Mouse (Mus musculus) kidney, postnatal 14 days (tissue): Measurements from ENCODE around the gene Ccdc73.
"Not testable (repeated sequence)": the region's sequence is repeated elsewhere in the genome, so short reads cannot be mapped to it uniquely, and the experiment has no call there.

Source experiments
- DNase-seq: peaks from one replicate; pipeline ENCODE4 v3.0.0; 2022; ENCODE audit warnings: mixed read lengths

Gene Ccdc73

GRCm38 (mm10) chr2:104867282-104867855, at the start of gene Ccdc73:
TSS of gene Ccdc73 (plus strand) at chr2:104867805.
- no peak for DNase-seq

- not testable (repeated sequence) for DNase-seq
Measured at GRCm38 (mm10) chr2:104818763-104819162, 48.8 kb upstream of the Ccdc73 start.

DNA sequence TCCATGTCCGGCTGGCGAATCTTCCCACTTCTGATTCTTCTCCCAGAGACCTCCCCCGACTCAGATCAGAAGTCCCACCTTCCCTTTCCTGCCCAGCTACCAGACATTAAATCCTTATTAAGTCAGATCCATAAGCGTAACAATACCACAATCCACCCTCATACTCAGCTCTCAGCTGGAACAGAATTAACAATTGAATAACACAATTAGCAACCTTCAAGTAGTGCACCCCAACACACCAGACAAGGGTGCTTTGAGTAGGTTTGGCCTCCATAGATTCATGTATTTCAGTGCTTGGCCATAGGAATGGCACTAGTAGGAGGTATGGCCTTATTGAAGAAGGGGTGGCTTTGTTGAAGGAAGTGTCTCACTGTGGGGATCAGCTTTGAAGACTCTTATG, 41.4 kb upstream of the Ccdc73 start:
- no peak for DNase-seq

GRCm38 (mm10) chr2:104832486-104832885, 35.1 kb upstream of the Ccdc73 start:
- no peak for DNase-seq

- no peak for DNase-seq
Measured at GRCm38 (mm10) chr2:104840974-104841373, 26.6 kb upstream of the Ccdc73 start.

DNA sequence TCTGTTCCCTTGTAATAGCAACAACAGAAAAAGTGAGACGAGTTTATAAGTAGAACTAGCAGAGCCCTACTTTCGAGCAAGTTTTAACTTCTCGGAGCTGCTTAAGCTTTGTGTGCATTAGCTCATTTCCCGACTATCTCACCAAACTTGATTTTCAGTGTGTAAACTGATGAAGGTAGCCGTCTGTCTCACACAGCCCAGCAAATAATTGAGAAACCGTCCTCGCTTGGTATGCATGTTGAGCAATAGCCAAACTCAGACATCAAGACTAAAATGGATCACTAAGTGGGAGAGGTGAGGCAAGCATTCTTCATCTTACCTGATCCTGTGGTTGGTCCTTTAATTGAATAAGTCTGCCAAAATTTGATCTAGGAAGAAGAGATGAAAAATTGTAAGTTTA, 25.9 kb upstream of the Ccdc73 start:
- no peak for DNase-seq

- DNase-seq, result no peak
Measured at GRCm38 (mm10) chr2:104842559-104842958, 25.0 kb upstream of the Ccdc73 start.

GRCm38 (mm10) chr2:104846638-104847414, 20.8 kb upstream of the Ccdc73 start:
- no peak for DNase-seq

- DNase-seq, result peak; percentile 29
Measured at GRCm38 (mm10) chr2:104847645-104848044, 20.0 kb upstream of the Ccdc73 start.

DNA sequence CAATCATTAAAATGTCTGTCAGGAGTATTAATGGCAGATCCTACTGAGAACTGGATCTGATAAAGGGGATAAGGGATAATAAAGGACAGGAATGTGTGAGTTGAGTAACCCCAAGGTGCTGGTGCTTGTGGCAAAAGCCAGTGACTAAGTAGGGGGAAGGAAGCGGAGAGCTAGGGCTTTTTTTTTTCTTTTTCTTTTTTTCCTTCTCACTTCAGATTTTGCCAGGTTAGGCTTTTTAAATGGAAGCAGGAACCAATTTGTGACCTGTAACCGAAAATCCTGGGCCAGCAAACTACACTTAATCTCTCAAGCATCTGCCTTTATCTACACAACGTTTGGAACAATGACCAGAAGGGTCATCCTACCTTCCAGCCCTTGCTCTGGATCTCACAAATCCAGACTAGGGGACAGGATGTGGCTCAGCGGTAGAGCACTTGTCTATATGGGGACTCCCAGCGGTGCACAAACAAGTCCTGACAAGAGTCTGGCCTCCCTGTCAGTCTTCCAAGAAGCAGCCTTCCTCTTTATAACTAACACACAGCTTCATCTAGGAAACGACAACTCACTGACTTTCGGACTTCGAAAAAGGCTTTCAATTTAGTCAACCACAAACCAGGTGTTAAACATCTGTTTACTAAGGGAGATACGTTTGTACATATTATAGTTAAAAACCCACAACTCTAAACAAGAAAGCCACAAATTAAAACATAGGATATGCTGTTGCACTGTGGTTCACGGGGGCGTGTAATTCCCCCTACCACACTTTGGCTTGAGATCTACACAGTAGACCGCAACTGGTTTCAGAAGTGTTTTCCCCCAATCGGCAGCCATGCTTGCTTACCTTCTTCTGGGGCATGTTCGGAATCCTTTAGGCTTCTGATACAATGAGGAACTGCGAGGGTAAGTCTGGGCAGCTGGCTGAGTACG, 19.1 kb upstream of the Ccdc73 start:
- DNase-seq, result no peak

- DNase-seq, result peak; percentile 86
Measured at GRCm38 (mm10) chr2:104849276-104849990, 18.2 kb upstream of the Ccdc73 start, which contains the start of gene Prrg4. TSS of gene Prrg4 (minus strand) at chr2:104849876.

DNA sequence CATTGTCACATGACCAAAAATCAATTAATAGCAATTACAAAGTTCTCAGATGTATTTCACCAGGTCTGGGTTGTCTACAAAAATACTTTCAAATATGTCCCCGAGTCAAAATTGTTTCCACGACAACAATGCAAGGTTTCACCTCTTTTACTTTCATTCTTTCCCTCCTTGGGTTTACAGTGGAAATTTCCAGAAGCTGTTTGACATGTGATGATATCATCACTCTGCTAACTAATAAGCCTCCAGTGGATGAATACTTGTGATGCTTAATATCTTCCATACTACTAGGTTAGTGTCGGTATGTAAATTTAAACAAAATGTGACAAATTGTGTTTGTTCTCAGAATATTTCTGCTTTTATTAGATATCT, 17.6 kb upstream of the Ccdc73 start:
- DNase-seq, result no peak

DNA sequence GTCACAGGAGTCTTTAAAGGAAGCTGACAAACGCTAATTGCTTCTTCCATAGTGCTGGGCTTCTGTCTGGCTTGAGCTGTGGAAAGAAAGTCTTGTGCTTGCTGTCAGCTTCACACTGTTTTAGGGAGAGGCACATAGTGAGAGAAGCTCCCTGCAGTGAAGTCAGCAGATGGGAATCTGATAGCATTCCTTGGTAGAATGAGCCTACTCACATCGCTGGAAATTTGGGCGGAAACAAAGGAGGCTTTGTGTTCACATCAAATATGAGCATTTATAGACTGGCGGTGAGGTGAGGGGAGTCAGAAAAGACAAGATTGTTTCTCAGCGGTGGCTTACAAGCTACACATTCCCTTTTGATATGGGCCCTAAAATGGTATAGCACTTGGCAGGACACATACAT, 15.9 kb upstream of the Ccdc73 start:
- DNase-seq, result no peak

DNA sequence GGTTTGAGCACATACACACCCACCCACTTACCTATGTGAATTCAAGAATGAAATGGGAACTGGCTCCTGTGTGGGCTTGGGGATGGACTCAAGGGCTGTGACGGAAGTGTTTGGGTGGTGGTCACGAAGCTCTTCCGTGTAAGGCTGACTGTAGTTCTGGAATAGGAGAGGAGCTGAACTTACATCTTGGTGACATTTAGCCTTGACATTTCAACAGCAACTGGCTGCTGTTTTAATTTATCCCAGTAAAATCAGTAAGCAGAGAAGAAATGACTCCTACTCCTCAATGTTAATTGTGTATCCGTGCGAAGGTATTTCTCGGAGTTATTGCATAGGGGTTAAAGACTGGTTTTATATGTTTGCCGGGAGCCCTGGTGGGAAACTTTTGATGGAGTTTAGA, 15.1 kb upstream of the Ccdc73 start:
- DNase-seq, result no peak

GRCm38 (mm10) chr2:104854836-104855235, 12.8 kb upstream of the Ccdc73 start:
- DNase-seq, result no peak

GRCm38 (mm10) chr2:104855732-104856131, 11.9 kb upstream of the Ccdc73 start:
- no peak for DNase-seq

GRCm38 (mm10) chr2:104856218-104856617, 11.4 kb upstream of the Ccdc73 start:
- no peak for DNase-seq

DNA sequence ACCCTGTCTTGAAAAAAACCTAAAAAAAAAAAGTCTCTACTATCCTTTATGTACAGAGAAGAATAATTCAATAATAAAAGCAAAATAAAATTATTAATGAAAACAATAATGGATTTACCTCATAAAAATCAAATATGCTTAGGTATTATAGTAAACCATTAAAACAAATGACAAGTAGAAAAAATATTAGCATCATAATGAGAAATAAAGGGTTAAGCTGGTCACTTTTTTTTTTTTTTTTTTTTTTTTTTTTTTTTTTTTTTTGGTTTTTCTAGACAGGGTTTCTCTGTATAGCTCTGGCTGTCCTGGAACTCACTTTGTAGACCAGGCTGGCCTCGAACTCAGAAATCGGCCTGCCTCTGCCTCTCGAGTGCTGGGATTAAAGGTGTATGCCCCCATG, 9.5 kb upstream of the Ccdc73 start:
- not testable (repeated sequence) for DNase-seq

DNA sequence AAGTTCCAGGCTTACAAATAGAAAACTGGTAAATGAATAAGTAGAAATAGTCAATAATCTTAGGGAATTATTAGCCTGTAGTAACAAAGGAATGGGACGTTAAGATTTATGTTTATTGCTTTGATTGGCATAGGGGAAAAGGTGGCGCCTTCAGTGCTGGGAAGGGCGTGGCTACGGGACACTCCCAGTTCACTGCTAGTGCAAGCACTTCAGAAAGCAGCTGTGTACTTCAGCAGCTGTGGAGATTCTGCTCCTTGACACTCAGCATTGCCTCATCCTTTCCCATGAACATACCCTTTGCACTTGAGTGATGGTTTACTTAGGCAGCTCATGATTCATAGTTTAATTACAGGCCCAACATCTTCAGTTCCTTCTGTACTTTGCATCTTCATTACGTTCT, 8.5 kb upstream of the Ccdc73 start:
- no peak for DNase-seq

- DNase-seq, result peak; percentile 27
Measured at GRCm38 (mm10) chr2:104860426-104860825, 7.2 kb upstream of the Ccdc73 start.

DNA sequence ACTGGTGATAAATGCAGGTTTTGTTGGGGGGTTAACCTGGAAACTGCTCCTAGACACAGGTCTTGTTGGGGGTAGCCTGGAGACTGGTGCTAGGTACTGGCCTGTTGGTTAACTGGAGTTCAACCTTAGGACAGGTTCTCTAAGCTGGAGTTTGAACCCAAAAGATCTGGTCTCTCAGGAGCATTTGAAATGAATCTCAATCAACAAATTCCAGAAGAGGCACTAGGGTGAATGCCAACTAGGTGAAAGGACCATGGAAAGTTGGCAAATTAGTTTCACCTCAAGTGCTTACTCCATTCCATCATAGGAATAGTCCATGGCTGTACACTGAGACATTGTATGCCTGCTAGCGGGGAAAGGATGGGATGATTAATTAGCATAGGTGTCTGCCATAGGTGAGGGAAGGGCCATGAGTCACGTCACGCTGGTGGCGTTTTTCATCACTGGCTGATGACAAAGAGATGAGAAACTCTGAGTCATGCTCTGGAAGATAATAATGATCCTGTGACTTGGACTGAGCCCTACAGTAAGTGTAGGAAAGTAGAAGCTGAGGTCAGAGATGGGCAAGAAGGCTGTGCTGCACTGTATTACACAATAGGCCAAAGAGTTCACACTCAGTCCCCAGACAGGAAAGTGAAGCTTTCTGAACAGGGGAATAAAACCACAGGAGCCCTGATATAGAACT, 3.3 kb upstream of the Ccdc73 start:
- DNase-seq, result peak; percentile 64

- DNase-seq, result peak; percentile 39
Measured at GRCm38 (mm10) chr2:104869101-104869500, 1.5 kb downstream of the Ccdc73 start.
